Mouse (Mus musculus) lung, embryonic 16.5 days (tissue): Measurements from ENCODE around the gene Pet100. TPM values are rescaled to one million over a fixed set of nuclear protein-coding genes. Genes with fewer than 3 reads are reported as not detected.

Experiments
- ATAC-seq: fragments of 200-750 bp; cut with Nextera tagmentation; 2 replicates; pipeline ENCODE4 v1.8.0; 2017; ENCODE audit warnings: low read depth, mild to moderate bottlenecking, moderate library complexity
- H3K27ac ChIP-seq: fragments of 300-500 bp; sonication (generic); 2 replicates; pipeline ENCODE4 v1.5.1; 2014; ENCODE audit warnings: mild to moderate bottlenecking, control low read depth, low read length
- H3K27me3 ChIP-seq: fragments of 300-500 bp; sonication (generic); 2 replicates; pipeline ENCODE4 v1.6.1; 2014; ENCODE audit warnings: low read depth, low read length, mixed read lengths; ENCODE audit not compliant: control insufficient read depth, insufficient read depth
- H3K36me3 ChIP-seq: fragments of 300-500 bp; sonication (generic); 2 replicates; pipeline ENCODE4 v1.6.1; 2014; ENCODE audit warnings: low read length; ENCODE audit not compliant: control insufficient read depth, insufficient read depth
- H3K4me1 ChIP-seq: fragments of 300-500 bp; sonication (generic); replicated peaks from 2 replicates; pipeline ENCODE4 v1.6.1; 2014; ENCODE audit warnings: low read length, mixed read lengths; ENCODE audit not compliant: control insufficient read depth, insufficient read depth
- H3K4me2 ChIP-seq: fragments of 300-500 bp; sonication (generic); 2 replicates; pipeline ENCODE4 v1.6.1; 2014; ENCODE audit warnings: low read depth, low read length, control low read depth
- H3K4me3 ChIP-seq: fragments of 300-500 bp; sonication (generic); 2 replicates; pipeline ENCODE4 v1.5.1; 2014; ENCODE audit warnings: mild to moderate bottlenecking, low read length, control low read depth
- H3K9ac ChIP-seq: fragments of 300-500 bp; sonication (generic); 2 replicates; pipeline ENCODE4 v1.6.1; 2014; ENCODE audit warnings: low read length, control low read depth
- H3K9me3 ChIP-seq: fragments of 300-500 bp; sonication (generic); 2 replicates; pipeline ENCODE4 v1.6.1; 2016; ENCODE audit warnings: low read length; ENCODE audit not compliant: control insufficient read depth
- WGBS: fragments of 180-500 bp; shearing (Covaris S2); extraction: QIAGEN DNeasy Blood & Tissue Kit; methylation state at CpG from one replicate; pipeline ENCODE4 v1.1.7; 2014; 5-methylcytosine and 5-hydroxymethylcytosine counted together
- polyA plus RNA-seq: library from polyadenylated mRNA; unstranded; fragments of >200 nt; fragmentation: Nextera tagmentation; extraction: Ambion mirVana; gene quantifications from 2 replicates; pipeline ENCODE4 v1.2.1, GENCODE M21; 2015

Pet100 gene
- polyA plus RNA-seq, 1 experiment from 2014 or later, result 111 TPM

- 76% methylated on average over 12 of the region's 12 CpGs for WGBS
- peaks cover 4% of the 10 kb centered on the region; the same call in 1 of the 2 replicates for H3K4me1 ChIP-seq
- no peak overlapping the region for H3K4me2 ChIP-seq
- H3K27ac ChIP-seq, result no peak overlapping the region
- H3K9ac ChIP-seq, result no peak overlapping the region
- ATAC-seq, result no peak
- no peak overlapping the region for H3K4me3 ChIP-seq
- H3K9me3 ChIP-seq, result no peaks in the 10 kb centered on the region
- no peaks in the 10 kb centered on the region for H3K27me3 ChIP-seq
- peaks cover 33% of the 10 kb centered on the region for H3K36me3 ChIP-seq
Measured at GRCm38 (mm10) chr8:3609046-3609815, 12.1 kb upstream of the Pet100 start.

DNA sequence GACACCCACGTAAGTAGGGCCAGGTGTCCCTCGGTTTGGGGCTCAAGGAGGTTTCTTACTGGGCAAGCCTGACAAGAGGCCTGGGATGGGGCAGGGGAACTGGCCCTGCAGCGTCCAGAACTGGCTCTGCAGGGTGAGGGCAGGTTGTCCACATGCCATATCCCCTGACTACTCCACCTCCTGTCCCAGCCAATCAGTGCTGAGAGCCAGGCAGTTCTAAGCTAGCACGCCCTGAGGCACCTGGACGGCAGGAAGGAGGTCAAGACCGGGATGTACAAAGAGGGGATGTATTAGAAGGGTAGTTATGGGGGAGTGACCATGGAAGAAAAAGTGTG lies 11.6 kb upstream of the Pet100 start:
- Histone ChIP-seq H3K9me3 (no peaks in the 10 kb centered on the region), H3K36me3 (peaks cover 38% of the 10 kb centered on the region), H3K9ac (no peak overlapping the region), H3K4me2 (no peak overlapping the region), H3K4me3 (no peak overlapping the region), H3K27me3 (no peaks in the 10 kb centered on the region), H3K27ac (no peak overlapping the region), H3K4me1 (peaks cover 4% of the 10 kb centered on the region; the same call in 1 of the 2 replicates)
- 75% methylated on average over 6 of the region's 6 CpGs for WGBS
- peak; percentile 18; the same call in 1 of the 2 replicates for ATAC-seq

- peak overlapping the region; percentile 79; the same call in 1 of the 2 replicates for H3K9ac ChIP-seq
- peak overlapping the region; percentile 90 for H3K4me3 ChIP-seq
- no peaks in the 10 kb centered on the region for H3K27me3 ChIP-seq
- peaks cover 9% of the 10 kb centered on the region for H3K36me3 ChIP-seq
- no peaks in the 10 kb centered on the region for H3K9me3 ChIP-seq
- peaks cover 12% of the 10 kb centered on the region for H3K4me1 ChIP-seq
- no peak overlapping the region for H3K27ac ChIP-seq
- 64% methylated on average over 8 of the region's 8 CpGs for WGBS
- H3K4me2 ChIP-seq, result peak overlapping the region; percentile 85
- ATAC-seq, result no peak
Measured at GRCm38 (mm10) chr8:3622119-3622518, 771 bp downstream of the Pet100 start.

GRCm38 (mm10) chr8:3625445-3625844 lies 4.1 kb downstream of the Pet100 start, which contains the start of gene Pcp2:
TSS of gene Pcp2 (minus strand) at chr8:3625545.
- ATAC-seq, result no peak

GRCm38 (mm10) chr8:3626971-3627370 lies 5.6 kb downstream of the Pet100 start:
- peaks cover 11% of the 10 kb centered on the region for H3K4me1 ChIP-seq
- no peaks in the 10 kb centered on the region for H3K9me3 ChIP-seq
- ATAC-seq, result no peak
- WGBS, result 47% methylated on average over 5 of the region's 5 CpGs
- no peaks in the 10 kb centered on the region for H3K36me3 ChIP-seq
- H3K9ac ChIP-seq, result no peak overlapping the region
- no peak overlapping the region for H3K27ac ChIP-seq
- H3K4me2 ChIP-seq, result no peak overlapping the region
- H3K4me3 ChIP-seq, result no peak overlapping the region
- peaks cover 2% of the 10 kb centered on the region; the same call in 1 of the 2 replicates for H3K27me3 ChIP-seq

More at GRCm38 (mm10) chr8:3625445-3625844, 4.1 kb downstream of the Pet100 start, which contains the start of gene Pcp2:
- Histone ChIP-seq H3K27me3 (peaks cover 2% of the 10 kb centered on the region; the same call in 1 of the 2 replicates), H3K4me3 (no peak within 1 kb of the TSS), H3K4me1 (peaks cover 7% of the 10 kb centered on the region), H3K36me3 (no peaks in the 10 kb centered on the region), H3K9me3 (no peaks in the 10 kb centered on the region), H3K27ac (no peak within 1 kb of the TSS), H3K9ac (no peak within 1 kb of the TSS), H3K4me2 (no peak within 1 kb of the TSS)
- WGBS, result 50% methylated on average over 1 of the region's 1 CpGs

DNA sequence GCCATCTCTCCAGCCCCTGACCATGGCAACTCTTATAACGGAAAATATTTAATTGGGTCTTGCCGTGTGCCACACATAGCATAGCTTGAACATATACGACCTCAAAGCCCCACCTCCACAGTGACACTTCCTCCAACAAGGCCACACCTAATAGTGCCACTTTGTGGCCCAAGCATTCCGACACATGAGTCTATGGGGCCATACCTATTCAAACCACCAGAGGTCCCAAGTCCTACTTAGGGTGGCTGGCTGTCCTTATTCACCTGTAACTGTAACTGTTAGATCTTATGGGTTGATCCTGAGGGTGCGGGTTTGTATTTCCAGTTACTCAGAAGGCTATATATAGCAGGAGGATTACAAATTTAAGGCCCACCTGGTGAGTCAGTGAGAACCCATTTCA lies 6.7 kb downstream of the Pet100 start:
- WGBS, result 22% methylated on average over 5 of the region's 5 CpGs
- Histone ChIP-seq H3K36me3 (no peaks in the 10 kb centered on the region), H3K27ac (no peak overlapping the region), H3K27me3 (peaks cover 2% of the 10 kb centered on the region; the same call in 1 of the 2 replicates), H3K9me3 (no peaks in the 10 kb centered on the region), H3K4me2 (no peak overlapping the region), H3K9ac (no peak overlapping the region), H3K4me1 (peaks cover 7% of the 10 kb centered on the region; the same call in 1 of the 2 replicates), H3K4me3 (no peak overlapping the region)
- no peak for ATAC-seq

DNA sequence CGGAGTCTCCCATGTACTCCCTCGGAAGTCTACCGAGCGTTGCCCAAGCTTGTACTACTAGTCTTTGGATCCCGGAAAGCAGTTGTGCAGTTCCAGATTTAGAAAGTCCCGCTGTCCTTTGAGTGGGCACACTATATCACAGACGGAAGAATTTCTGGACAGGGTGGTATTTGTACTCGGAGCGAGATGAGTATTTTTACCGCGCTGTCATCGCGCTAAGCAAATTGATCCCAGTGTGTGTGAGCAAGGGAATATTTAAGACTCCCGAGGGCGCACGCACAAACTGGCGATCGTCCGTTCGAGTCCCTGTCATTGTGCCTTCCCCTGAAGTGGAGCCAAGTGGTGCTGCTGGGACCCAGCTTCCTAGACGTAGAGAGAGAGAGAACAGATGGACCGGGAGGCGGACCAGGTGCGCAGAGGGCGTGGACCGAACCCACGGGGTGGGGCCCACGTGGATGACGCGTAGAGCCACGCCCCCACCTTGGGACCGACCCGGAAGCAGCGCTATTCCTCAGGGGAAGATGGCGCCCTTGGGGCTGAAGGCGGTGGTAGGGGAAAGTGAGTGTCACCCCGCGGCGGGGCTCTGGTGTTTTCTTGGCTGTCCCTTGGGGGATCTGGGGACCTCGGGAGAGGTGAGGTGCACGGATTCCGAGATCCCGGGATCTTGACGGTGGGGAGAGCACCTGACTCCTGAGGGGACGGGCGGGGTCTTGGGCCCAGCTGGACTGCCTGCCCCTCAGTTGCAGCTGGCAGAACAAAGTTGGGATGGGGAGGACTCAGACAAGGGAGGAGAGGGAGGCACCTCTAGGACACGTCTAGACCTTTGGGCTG lies 9.5 kb downstream of the Pet100 start, which contains the start of gene Stxbp2:
Gene Stxbp2, plus strand, starts transcription at position 309 of the 831 bp plus-strand sequence.
- Histone ChIP-seq H3K27ac (peak within 1 kb of the TSS; percentile 17), H3K9ac (peak within 1 kb of the TSS; percentile 71), H3K9me3 (no peaks in the 10 kb centered on the region), H3K4me2 (peak within 1 kb of the TSS; percentile 85), H3K4me3 (peak within 1 kb of the TSS; percentile 73), H3K36me3 (peaks cover 6% of the 10 kb centered on the region), H3K4me1 (peaks cover 7% of the 10 kb centered on the region; the same call in 1 of the 2 replicates), H3K27me3 (peaks cover 2% of the 10 kb centered on the region; the same call in 1 of the 2 replicates)
- ATAC-seq, result peak; percentile 92
- WGBS, result 4% methylated on average over 47 of the region's 47 CpGs

- Histone ChIP-seq H3K9ac (peak overlapping the region; percentile 71), H3K9me3 (no peaks in the 10 kb centered on the region), H3K4me3 (peak overlapping the region; percentile 73), H3K27ac (peak overlapping the region; percentile 17), H3K4me1 (peaks cover 7% of the 10 kb centered on the region; the same call in 1 of the 2 replicates), H3K27me3 (peaks cover 2% of the 10 kb centered on the region; the same call in 1 of the 2 replicates), H3K36me3 (peaks cover 6% of the 10 kb centered on the region), H3K4me2 (peak overlapping the region; percentile 85)
- ATAC-seq, result peak; percentile 60
- 8% methylated on average over 8 of the region's 8 CpGs for WGBS
Measured at GRCm38 (mm10) chr8:3631478-3631875, 10.1 kb downstream of the Pet100 start.

GRCm38 (mm10) chr8:3645804-3646203 lies 24.5 kb downstream of the Pet100 start:
- H3K36me3 ChIP-seq, result no peaks in the 10 kb centered on the region
- ATAC-seq, result peak; percentile 41; the same call in 1 of the 2 replicates
- WGBS, result 13% methylated on average over 5 of the region's 5 CpGs

More at GRCm38 (mm10) chr8:3645804-3646203, 24.5 kb downstream of the Pet100 start:
- no peak overlapping the region for H3K4me2 ChIP-seq
- H3K4me1 ChIP-seq, result no peaks in the 10 kb centered on the region
- H3K4me3 ChIP-seq, result no peak overlapping the region
- no peaks in the 10 kb centered on the region for H3K9me3 ChIP-seq
- H3K27me3 ChIP-seq, result no peaks in the 10 kb centered on the region
- H3K27ac ChIP-seq, result no peak overlapping the region
- no peak overlapping the region for H3K9ac ChIP-seq
